Mouse (Mus musculus) stomach, postnatal 0 days (tissue): ENCODE measurements around the gene Dmtf1.

Experiments used
- CTCF ChIP-seq: IDR thresholded peaks from 2 replicates; pipeline ENCODE4 v1.5.1; 2016; ENCODE audit warnings: antibody characterized with exemption, low read depth, mild to moderate bottlenecking, moderate library complexity
- EP300 ChIP-seq: optimal IDR thresholded peaks from 2 replicates; pipeline ENCODE3; 2016; ENCODE audit warnings: antibody characterized with exemption

DNA sequence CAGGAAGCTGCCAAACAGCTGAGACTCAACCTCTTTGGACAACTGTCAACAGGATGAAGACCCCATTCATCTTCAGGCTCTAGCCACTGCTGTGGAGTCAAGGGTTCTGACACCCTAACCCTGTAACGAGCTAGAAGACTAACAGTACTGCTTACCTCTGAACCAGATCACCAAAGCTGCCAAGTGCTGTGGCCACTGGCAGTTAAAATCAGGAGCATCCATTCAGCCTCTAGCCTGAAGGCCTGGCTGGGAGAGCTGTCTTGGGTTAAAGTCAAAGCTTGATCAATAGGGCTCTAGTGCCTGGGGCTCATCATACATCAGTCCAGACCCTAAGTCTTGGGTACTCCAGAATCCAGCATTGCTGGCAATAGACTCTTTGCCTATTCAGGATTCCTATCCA lies 4.2 kb downstream of the Dmtf1 start:
- TF ChIP-seq CTCF (no peak), EP300 (no peak)
